Mouse (Mus musculus): ENCODE results near the gene Dnah8. TPM values are rescaled to one million over a fixed set of nuclear protein-coding genes. Genes with fewer than 3 reads are reported as not detected.

Dnah8 gene
- polyA plus RNA-seq, 1 experiment from 2014 or later = 2.1 TPM

DNA sequence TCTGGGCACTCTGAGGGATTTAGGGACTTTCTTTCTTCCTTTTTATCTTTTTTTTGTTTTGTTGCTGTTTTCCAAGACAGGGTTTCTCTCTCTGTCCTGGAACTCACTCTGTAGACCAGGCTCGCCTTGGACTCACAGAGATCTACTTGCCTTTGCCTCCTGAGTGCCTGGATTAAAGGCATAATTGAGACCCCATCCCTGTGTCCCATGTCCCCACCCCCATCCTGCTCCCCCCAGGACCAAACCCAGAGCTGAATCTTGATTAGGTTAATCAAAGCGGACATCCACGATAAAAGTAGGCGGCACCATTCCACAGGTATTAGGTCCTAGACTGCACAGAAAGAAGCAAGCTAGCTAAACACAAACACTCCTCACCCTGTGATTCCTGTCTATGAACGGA lies 19.2 kb upstream of the Dnah8 start:
- WGBS = 86% methylated on average over 5 of the region's 5 CpGs
- Histone ChIP-seq H3K9me3 (ENCODE audit: control insufficient read depth, low read length) (no peaks in the 10 kb centered on the region), H3K36me3 (ENCODE audit: control insufficient read depth, insufficient read depth, low read length) (peaks cover 15% of the 10 kb centered on the region), H3K9ac (replicated peaks; ENCODE audit: low read length) (no peak overlapping the region), H3K27me3 (ENCODE audit: control insufficient read depth, insufficient read depth, low read length) (no peaks in the 10 kb centered on the region), H3K4me1 (ENCODE audit: control insufficient read depth, insufficient read depth, low read length) (0 out of 2 replicates have a peak, but pooled peaks cover 4% of the 10 kb centered on the region), H3K27ac (replicated peaks; ENCODE audit: low read depth, low read length) (no peak overlapping the region), H3K4me3 (replicated peaks; ENCODE audit: low read depth, low read length) (no peak overlapping the region), H3K4me2 (ENCODE audit: low read length) (no peak overlapping the region)
- DNase-seq (no peak), ATAC-seq (ENCODE audit: low FRiP score, low TSS enrichment) (no peak)

DNA sequence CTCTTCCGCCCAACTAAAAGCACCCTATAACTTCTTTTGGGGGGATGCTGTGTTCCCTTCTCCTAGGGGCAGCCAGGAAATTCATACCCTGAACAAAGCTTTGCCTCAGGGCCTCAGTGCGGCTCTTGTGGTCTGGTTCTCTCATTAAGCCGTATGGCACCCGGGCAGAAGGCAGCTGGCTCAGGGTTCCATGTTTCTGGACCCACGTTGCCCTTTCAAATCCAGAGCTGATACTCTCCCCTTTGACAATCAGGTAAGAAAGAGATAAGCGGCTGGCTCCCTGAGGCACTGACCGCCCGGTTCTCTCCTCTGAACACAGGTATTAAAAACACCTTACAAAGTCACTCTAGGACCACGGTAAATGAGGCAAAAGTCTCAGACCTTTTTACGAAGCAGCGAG lies 17.9 kb upstream of the Dnah8 start:
- H3K36me3 ChIP-seq (ENCODE audit: control insufficient read depth, insufficient read depth, low read length) = peaks cover 15% of the 10 kb centered on the region
- no peaks in the 10 kb centered on the region for H3K27me3 ChIP-seq (ENCODE audit: control insufficient read depth, insufficient read depth, low read length)
- H3K4me3 ChIP-seq (replicated peaks; ENCODE audit: low read depth, low read length) = no peak overlapping the region
- WGBS = 83% methylated on average over 11 of the region's 11 CpGs
- peaks cover 6% of the 10 kb centered on the region; the same call in 1 of the 2 replicates for H3K4me1 ChIP-seq (ENCODE audit: control insufficient read depth, insufficient read depth, low read length)
- DNase-seq (no peak), ATAC-seq (ENCODE audit: low FRiP score, low TSS enrichment) (no peak)
- no peak overlapping the region for H3K4me2 ChIP-seq (ENCODE audit: low read length)
- H3K9ac ChIP-seq (replicated peaks; ENCODE audit: low read length) = no peak overlapping the region
- H3K9me3 ChIP-seq (ENCODE audit: control insufficient read depth, low read length) = no peaks in the 10 kb centered on the region
- no peak overlapping the region for H3K27ac ChIP-seq (replicated peaks; ENCODE audit: low read depth, low read length)

DNA sequence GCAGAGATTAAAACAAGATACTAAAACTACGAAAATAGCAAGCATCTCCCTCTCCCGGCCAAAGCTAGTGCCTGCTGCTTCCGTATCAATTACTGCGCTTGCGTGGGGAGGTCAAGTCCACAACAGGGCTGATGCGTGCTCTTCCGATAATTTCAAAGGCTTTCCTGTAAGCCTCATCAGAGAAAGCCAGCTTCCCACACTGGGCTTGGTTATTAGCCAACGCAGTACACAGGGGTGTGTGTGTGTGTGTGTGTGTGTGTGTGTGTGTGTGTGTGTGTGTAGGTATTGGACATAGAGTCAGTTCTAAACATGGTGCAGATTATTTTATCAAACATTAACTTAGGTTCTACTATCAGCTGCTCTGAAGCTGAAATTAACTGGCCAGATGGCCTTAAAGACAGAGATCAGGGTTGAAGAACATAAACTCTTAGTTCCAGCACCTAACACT lies 17.5 kb upstream of the Dnah8 start:
- H3K9me3 ChIP-seq (ENCODE audit: control insufficient read depth, low read length) = no peaks in the 10 kb centered on the region
- no peak for DNase-seq
- no peak overlapping the region for H3K27ac ChIP-seq (replicated peaks; ENCODE audit: low read depth, low read length)
- no peak overlapping the region for H3K9ac ChIP-seq (replicated peaks; ENCODE audit: low read length)
- no peak overlapping the region for H3K4me3 ChIP-seq (replicated peaks; ENCODE audit: low read depth, low read length)
- no peaks in the 10 kb centered on the region for H3K27me3 ChIP-seq (ENCODE audit: control insufficient read depth, insufficient read depth, low read length)
- WGBS = 86% methylated on average over 8 of the region's 8 CpGs
- no peak for ATAC-seq (ENCODE audit: low FRiP score, low TSS enrichment)
- H3K36me3 ChIP-seq (ENCODE audit: control insufficient read depth, insufficient read depth, low read length) = peaks cover 14% of the 10 kb centered on the region
- H3K4me2 ChIP-seq (ENCODE audit: low read length) = no peak overlapping the region
- peaks cover 11% of the 10 kb centered on the region for H3K4me1 ChIP-seq (ENCODE audit: control insufficient read depth, insufficient read depth, low read length)

DNA sequence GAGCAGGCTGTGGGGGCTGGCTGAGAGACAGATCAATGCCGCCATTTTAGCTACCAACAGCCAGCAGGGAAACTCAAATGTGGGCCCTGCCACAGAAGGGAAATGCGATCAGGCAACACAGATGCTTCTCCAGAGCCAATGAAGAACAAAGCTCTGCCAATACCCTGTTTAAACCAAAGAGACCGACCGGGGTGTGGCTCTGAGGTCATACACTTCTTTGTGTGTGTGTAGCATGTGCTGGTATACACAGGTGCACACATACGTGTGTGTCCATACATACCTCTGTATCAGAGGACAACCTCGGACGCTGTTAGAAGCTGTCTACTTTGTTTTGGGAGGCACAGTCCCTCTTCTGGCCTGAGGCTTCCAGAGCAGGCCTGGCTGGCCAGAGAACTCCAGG lies 16.8 kb upstream of the Dnah8 start:
- ATAC-seq (ENCODE audit: low FRiP score, low TSS enrichment) = no peak
- DNase-seq = no peak
- Histone ChIP-seq H3K9ac (replicated peaks; ENCODE audit: low read length) (no peak overlapping the region), H3K27me3 (ENCODE audit: control insufficient read depth, insufficient read depth, low read length) (no peaks in the 10 kb centered on the region), H3K27ac (replicated peaks; ENCODE audit: low read depth, low read length) (no peak overlapping the region), H3K9me3 (ENCODE audit: control insufficient read depth, low read length) (no peaks in the 10 kb centered on the region), H3K36me3 (ENCODE audit: control insufficient read depth, insufficient read depth, low read length) (peaks cover 7% of the 10 kb centered on the region), H3K4me2 (ENCODE audit: low read length) (no peak overlapping the region), H3K4me3 (replicated peaks; ENCODE audit: low read depth, low read length) (no peak overlapping the region), H3K4me1 (ENCODE audit: control insufficient read depth, insufficient read depth, low read length) (peaks cover 14% of the 10 kb centered on the region)
- WGBS = 96% methylated on average over 7 of the region's 7 CpGs

DNA sequence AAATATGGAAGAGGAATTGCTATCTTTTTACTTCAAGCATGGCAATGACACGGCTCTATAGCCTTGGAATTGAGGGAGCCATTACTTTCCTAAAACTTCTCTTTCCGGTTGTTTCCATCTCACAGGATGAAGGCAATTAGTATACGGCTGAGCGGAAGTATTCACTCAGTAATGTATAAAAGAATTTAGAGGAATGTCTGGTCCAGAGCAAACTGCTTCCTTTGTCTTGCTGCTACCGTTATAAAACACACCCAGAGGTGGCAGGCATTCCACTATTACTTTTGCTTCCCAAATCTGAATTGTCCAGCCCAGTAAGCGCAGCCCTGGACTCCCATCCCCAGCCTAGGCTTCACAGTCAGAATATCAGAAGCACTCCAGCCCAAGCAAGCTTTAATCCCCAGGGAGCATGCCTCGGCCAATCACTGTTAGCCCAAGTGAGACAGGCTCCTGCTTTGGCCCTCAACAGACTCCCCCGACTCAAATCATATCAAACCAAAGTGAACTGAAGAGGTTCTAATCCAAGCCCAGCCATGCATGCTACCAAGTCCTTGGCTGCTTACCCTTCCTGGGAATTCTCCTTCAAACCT lies 16.2 kb upstream of the Dnah8 start:
- DNase-seq (no peak), ATAC-seq (ENCODE audit: low FRiP score, low TSS enrichment) (no peak)
- Histone ChIP-seq H3K4me3 (replicated peaks; ENCODE audit: low read depth, low read length) (no peak overlapping the region), H3K9me3 (ENCODE audit: control insufficient read depth, low read length) (no peaks in the 10 kb centered on the region), H3K27me3 (ENCODE audit: control insufficient read depth, insufficient read depth, low read length) (no peaks in the 10 kb centered on the region), H3K4me2 (ENCODE audit: low read length) (no peak overlapping the region), H3K36me3 (ENCODE audit: control insufficient read depth, insufficient read depth, low read length) (peaks cover under 1% of the 10 kb centered on the region; the same call in 1 of the 2 replicates), H3K27ac (replicated peaks; ENCODE audit: low read depth, low read length) (no peak overlapping the region), H3K9ac (replicated peaks; ENCODE audit: low read length) (no peak overlapping the region), H3K4me1 (ENCODE audit: control insufficient read depth, insufficient read depth, low read length) (peaks cover 14% of the 10 kb centered on the region)
- 68% methylated on average over 8 of the region's 8 CpGs for WGBS

DNA sequence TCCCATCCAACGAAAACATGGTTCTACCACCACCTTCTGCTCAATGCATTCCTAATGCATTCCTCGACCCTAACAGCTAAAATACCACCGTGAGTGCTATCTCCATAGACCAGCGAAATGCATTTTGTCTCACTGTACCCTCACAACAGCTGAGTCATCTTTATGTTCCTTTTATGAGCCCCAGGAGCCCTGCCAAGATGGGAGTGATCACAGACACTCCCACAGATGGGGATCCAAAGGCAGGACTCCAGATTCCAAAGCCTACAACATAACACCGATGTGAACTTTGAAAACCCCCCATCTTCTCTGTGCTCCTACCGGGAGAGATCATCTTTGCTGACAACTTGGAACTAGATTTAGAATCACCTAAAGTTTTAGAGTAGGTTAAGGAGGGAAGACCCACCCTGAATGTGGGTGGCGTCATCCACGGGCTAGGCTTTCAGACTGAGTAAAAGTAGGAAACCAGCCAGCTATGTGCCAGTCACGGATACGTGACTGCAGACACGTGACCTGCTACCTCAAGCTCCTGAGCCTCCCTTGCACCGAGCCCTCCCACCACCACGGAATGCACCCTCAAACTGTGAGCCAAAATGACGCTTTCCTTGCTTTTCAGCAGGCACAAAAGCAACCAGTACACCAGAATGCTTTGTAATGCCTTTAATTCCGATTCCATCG lies 14.7 kb upstream of the Dnah8 start:
- H3K9me3 ChIP-seq (ENCODE audit: control insufficient read depth, low read length) = no peaks in the 10 kb centered on the region
- H3K4me2 ChIP-seq (ENCODE audit: low read length) = no peak overlapping the region
- WGBS = 94% methylated on average over 16 of the region's 16 CpGs
- H3K27me3 ChIP-seq (ENCODE audit: control insufficient read depth, insufficient read depth, low read length) = no peaks in the 10 kb centered on the region
- no peak overlapping the region for H3K27ac ChIP-seq (replicated peaks; ENCODE audit: low read depth, low read length)
- peaks cover 14% of the 10 kb centered on the region for H3K4me1 ChIP-seq (ENCODE audit: control insufficient read depth, insufficient read depth, low read length)
- DNase-seq = no peak
- no peak for ATAC-seq (ENCODE audit: low FRiP score, low TSS enrichment)
- no peak overlapping the region for H3K9ac ChIP-seq (replicated peaks; ENCODE audit: low read length)
- no peaks in the 10 kb centered on the region for H3K36me3 ChIP-seq (ENCODE audit: control insufficient read depth, insufficient read depth, low read length)
- H3K4me3 ChIP-seq (replicated peaks; ENCODE audit: low read depth, low read length) = no peak overlapping the region

DNA sequence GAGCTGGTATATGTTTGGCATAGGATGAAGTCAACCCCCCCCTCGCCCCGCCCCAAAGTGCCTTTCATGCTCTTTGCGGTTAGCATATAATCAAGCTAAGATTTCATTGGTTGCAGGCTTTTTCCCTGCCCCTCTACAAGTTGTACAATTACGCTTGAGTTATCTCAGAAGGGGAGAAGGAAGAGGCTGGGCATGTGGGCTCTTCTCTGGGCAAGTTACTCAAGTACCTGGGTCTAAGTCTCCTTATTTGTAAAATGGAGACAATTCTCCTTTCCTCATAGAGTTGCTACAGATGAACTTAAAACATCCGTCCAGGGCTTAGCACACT lies 14.2 kb upstream of the Dnah8 start:
- H3K9me3 ChIP-seq (ENCODE audit: control insufficient read depth, low read length) = no peaks in the 10 kb centered on the region
- no peak overlapping the region for H3K27ac ChIP-seq (replicated peaks; ENCODE audit: low read depth, low read length)
- 97% methylated on average over 5 of the region's 5 CpGs for WGBS
- no peaks in the 10 kb centered on the region for H3K36me3 ChIP-seq (ENCODE audit: control insufficient read depth, insufficient read depth, low read length)
- no peak overlapping the region for H3K9ac ChIP-seq (replicated peaks; ENCODE audit: low read length)
- DNase-seq = no peak
- ATAC-seq (ENCODE audit: low FRiP score, low TSS enrichment) = no peak
- H3K4me3 ChIP-seq (replicated peaks; ENCODE audit: low read depth, low read length) = no peak overlapping the region
- H3K4me1 ChIP-seq (ENCODE audit: control insufficient read depth, insufficient read depth, low read length) = peaks cover 14% of the 10 kb centered on the region
- H3K4me2 ChIP-seq (ENCODE audit: low read length) = no peak overlapping the region
- H3K27me3 ChIP-seq (ENCODE audit: control insufficient read depth, insufficient read depth, low read length) = no peaks in the 10 kb centered on the region

DNA sequence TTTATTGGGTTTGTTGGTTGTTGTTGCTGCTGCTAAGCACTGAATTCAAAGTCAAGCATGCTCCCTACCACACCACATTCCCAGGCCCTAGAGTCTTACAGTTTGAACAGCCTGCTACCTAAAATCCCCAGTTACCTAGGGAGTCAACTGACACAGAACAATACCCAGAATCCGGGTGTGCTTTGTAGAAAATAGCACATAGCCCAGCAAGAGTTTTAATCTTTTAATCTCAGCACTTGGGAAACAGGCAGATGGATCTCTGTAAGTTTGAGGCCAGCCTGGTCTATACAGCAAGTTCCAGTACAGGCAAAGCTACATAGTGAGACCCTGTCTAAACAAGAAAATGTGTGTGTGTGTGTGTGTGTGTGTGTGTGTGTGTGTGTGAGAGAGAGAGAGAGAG lies 13.4 kb upstream of the Dnah8 start:
- Histone ChIP-seq H3K36me3 (ENCODE audit: control insufficient read depth, insufficient read depth, low read length) (no peaks in the 10 kb centered on the region), H3K9me3 (ENCODE audit: control insufficient read depth, low read length) (no peaks in the 10 kb centered on the region), H3K9ac (replicated peaks; ENCODE audit: low read length) (no peak overlapping the region), H3K4me2 (ENCODE audit: low read length) (no peak overlapping the region), H3K27ac (replicated peaks; ENCODE audit: low read depth, low read length) (no peak overlapping the region), H3K27me3 (ENCODE audit: control insufficient read depth, insufficient read depth, low read length) (no peaks in the 10 kb centered on the region), H3K4me3 (replicated peaks; ENCODE audit: low read depth, low read length) (no peak overlapping the region), H3K4me1 (ENCODE audit: control insufficient read depth, insufficient read depth, low read length) (peaks cover 14% of the 10 kb centered on the region)
- ATAC-seq (ENCODE audit: low FRiP score, low TSS enrichment) = no peak
- WGBS = 27% methylated on average over 1 of the region's 1 CpGs
- no peak for DNase-seq
